Mouse (Mus musculus): ENCODE data around the gene Acot2. TPM values are rescaled to one million over a fixed set of nuclear protein-coding genes. Genes with fewer than 3 reads are reported as not detected.
"Not testable (repeated sequence)": the region's sequence is repeated elsewhere in the genome, so short reads cannot be mapped to it uniquely, and the experiment has no call there.

The Acot2 gene
- polyA plus RNA-seq, 1 experiment from 2014 or later = 22.5 TPM

- H3K27ac ChIP-seq (ENCODE audit: low read depth, low read length); H3K27me3 ChIP-seq (replicated peaks; ENCODE audit: control insufficient read depth, insufficient read depth, low read length): not testable (repeated sequence)
- peak within 1 kb of the TSS; percentile 52; the same call in 1 of the 2 replicates for H3K9ac ChIP-seq (ENCODE audit: low read depth, low read length)
These were observed 50.6 kb downstream of the Acot2 start, which contains the start of gene Acot4 for GRCm38 (mm10) chr12:84038241-84038640. Gene Acot4 (plus strand): TSS chr12:84038379.

DNA sequence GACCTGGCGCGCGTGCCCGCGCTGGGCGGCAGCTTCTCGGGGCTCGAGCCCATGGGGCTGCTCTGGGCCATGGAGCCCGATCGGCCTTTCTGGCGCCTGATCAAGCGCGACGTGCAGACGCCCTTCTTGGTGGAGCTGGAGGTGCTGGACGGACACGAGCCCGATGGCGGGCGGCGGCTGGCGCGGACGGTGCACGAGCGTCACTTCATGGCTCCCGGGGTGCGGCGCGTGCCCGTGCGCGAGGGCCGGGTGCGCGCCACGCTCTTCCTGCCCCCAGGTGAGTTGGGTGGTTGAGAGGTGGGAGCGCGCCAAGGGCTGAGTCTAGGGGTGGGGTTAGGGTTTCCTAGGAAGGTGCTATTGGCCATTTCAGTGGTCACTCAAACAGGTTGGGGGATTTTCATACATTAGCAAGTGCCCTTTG, 51.0 kb downstream of the Acot2 start, which contains the start of gene Gm49366:
Gene Gm49366 (plus strand): TSS at position 245 of the 421 bp plus-strand sequence.
- not testable (repeated sequence) for ATAC-seq (replicated peaks; ENCODE audit: low FRiP score); H3K36me3 ChIP-seq (ENCODE audit: control insufficient read depth, insufficient read depth, low read length); DNase-seq (ENCODE audit: low spot score); H3K9me3 ChIP-seq (ENCODE audit: control insufficient read depth, low read length); H3K27me3 ChIP-seq (replicated peaks; ENCODE audit: control insufficient read depth, insufficient read depth, low read length); H3K4me1 ChIP-seq (replicated peaks; ENCODE audit: control insufficient read depth, insufficient read depth, low read length); H3K27ac ChIP-seq (ENCODE audit: low read depth, low read length)
- peak within 1 kb of the TSS; percentile 52; the same call in 1 of the 2 replicates for H3K9ac ChIP-seq (ENCODE audit: low read depth, low read length)
- 6% methylated on average over 36 of the region's 39 CpGs for WGBS
- peak within 1 kb of the TSS; percentile 70 for H3K4me2 ChIP-seq
- H3K4me3 ChIP-seq (ENCODE audit: low read depth, low read length) = peak within 1 kb of the TSS; percentile 50

More at GRCm38 (mm10) chr12:84038241-84038640, 50.6 kb downstream of the Acot2 start, which contains the start of gene Acot4:
- H3K36me3 ChIP-seq (ENCODE audit: control insufficient read depth, insufficient read depth, low read length); ATAC-seq (replicated peaks; ENCODE audit: low FRiP score); DNase-seq (ENCODE audit: low spot score); H3K4me1 ChIP-seq (replicated peaks; ENCODE audit: control insufficient read depth, insufficient read depth, low read length); H3K9me3 ChIP-seq (ENCODE audit: control insufficient read depth, low read length): not testable (repeated sequence)
- WGBS = 13% methylated on average over 22 of the region's 32 CpGs
- Histone ChIP-seq H3K4me3 (ENCODE audit: low read depth, low read length) (peak within 1 kb of the TSS; percentile 50), H3K4me2 (peak within 1 kb of the TSS; percentile 70)

DNA sequence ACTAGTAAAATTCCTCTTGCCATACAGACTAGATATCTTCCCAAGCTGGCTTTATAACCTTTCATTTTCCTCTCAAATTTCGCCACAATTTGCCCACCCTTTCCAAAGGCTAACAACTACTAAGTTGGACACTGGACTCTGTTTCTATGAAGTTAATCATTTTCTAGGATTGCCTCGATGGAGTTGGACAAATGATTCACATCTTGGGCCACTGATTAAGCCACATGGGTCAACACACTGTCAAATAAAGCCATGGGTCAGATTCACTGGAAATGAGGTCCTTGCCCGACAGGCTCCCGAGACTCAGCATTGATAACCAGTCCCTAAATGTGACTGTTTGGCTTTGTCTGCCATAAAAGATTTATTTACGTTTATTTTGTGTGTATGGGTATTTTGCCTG, 54.6 kb downstream of the Acot2 start:
- no peak for ATAC-seq (replicated peaks; ENCODE audit: low FRiP score)
- H3K4me1 ChIP-seq (replicated peaks; ENCODE audit: control insufficient read depth, insufficient read depth, low read length) = no peaks in the 10 kb centered on the region
- DNase-seq (ENCODE audit: low spot score) = no peak
- WGBS = 70% methylated on average over 5 of the region's 5 CpGs
- no peaks in the 10 kb centered on the region; the same call in 1 of the 2 replicates for H3K27me3 ChIP-seq (replicated peaks; ENCODE audit: control insufficient read depth, insufficient read depth, low read length)
- peak overlapping the region; percentile 60; the same call in 1 of the 2 replicates for H3K27ac ChIP-seq (ENCODE audit: low read depth, low read length)
- no peaks in the 10 kb centered on the region for H3K36me3 ChIP-seq (ENCODE audit: control insufficient read depth, insufficient read depth, low read length)
- no peak overlapping the region for H3K4me2 ChIP-seq
- H3K9me3 ChIP-seq (ENCODE audit: control insufficient read depth, low read length) = no peaks in the 10 kb centered on the region
- no peak overlapping the region for H3K4me3 ChIP-seq (ENCODE audit: low read depth, low read length)
- H3K9ac ChIP-seq (ENCODE audit: low read depth, low read length) = no peak overlapping the region

Other genes with a start within 250 kb of the Acot2 start
- gene Papln, start 224.2 kb upstream of the Acot2 start, polyA plus RNA-seq (2014; fragmentation: Nextera tagmentation; extraction: Ambion mirVana) = 0.57 and 0.58 TPM in 2 replicates
- 25.2 and 26.8 TPM in 2 replicates for gene Numb, start 65.9 kb upstream of the Acot2 start, polyA plus RNA-seq (2014; fragmentation: Nextera tagmentation; extraction: Ambion mirVana)
- gene Riox1, start 37.3 kb upstream of the Acot2 start, polyA plus RNA-seq (2014; fragmentation: Nextera tagmentation; extraction: Ambion mirVana) = 24.7 and 25.2 TPM in 2 replicates
- gene Heatr4, start 3.0 kb upstream of the Acot2 start, polyA plus RNA-seq (2014; fragmentation: Nextera tagmentation; extraction: Ambion mirVana) = not detected in 2 replicates
- gene Acot1, start 21.6 kb downstream of the Acot2 start, polyA plus RNA-seq (2014; fragmentation: Nextera tagmentation; extraction: Ambion mirVana) = 42.9 and 44.2 TPM in 2 replicates
- 8.4 and 8.5 TPM in 2 replicates for gene Acot4, start 50.5 kb downstream of the Acot2 start, polyA plus RNA-seq (2014; fragmentation: Nextera tagmentation; extraction: Ambion mirVana)
- not detected in 2 replicates for gene Gm49366, start 51.1 kb downstream of the Acot2 start, polyA plus RNA-seq (2014; fragmentation: Nextera tagmentation; extraction: Ambion mirVana)
- 3.0 and 3.8 TPM in 2 replicates for gene Acot3, start 64.3 kb downstream of the Acot2 start, polyA plus RNA-seq (2014; fragmentation: Nextera tagmentation; extraction: Ambion mirVana)
- gene Acot5, start 81.5 kb downstream of the Acot2 start, polyA plus RNA-seq (2014; fragmentation: Nextera tagmentation; extraction: Ambion mirVana) = not detected in 2 replicates
- gene Acot6, start 112.8 kb downstream of the Acot2 start, polyA plus RNA-seq (2014; fragmentation: Nextera tagmentation; extraction: Ambion mirVana) = 1.0 and 1.4 TPM in 2 replicates
- 2.0 and 2.3 TPM in 2 replicates for gene Dnal1, start 126.5 kb downstream of the Acot2 start, polyA plus RNA-seq (2014; fragmentation: Nextera tagmentation; extraction: Ambion mirVana)
- 0.27 and 0.53 TPM in 2 replicates for gene Pnma1, start 160.6 kb downstream of the Acot2 start, polyA plus RNA-seq (2014; fragmentation: Nextera tagmentation; extraction: Ambion mirVana)
- gene Elmsan1, start 231.0 kb downstream of the Acot2 start, polyA plus RNA-seq (2014; fragmentation: Nextera tagmentation; extraction: Ambion mirVana) = 12.6 and 13.4 TPM in 2 replicates

Measured in liver, embryonic 11.5 days (tissue).